Mouse (Mus musculus) limb, embryonic 12.5 days (tissue): Measurements from ENCODE around the gene Dazl. TPM values are rescaled to one million over a fixed set of nuclear protein-coding genes. Genes with fewer than 3 reads are reported as not detected.

Source experiments
- ATAC-seq: fragments of 200-750 bp; cut with Nextera tagmentation; 2 replicates; pipeline ENCODE4 v1.8.0; 2017; ENCODE audit warnings: low read depth, moderate TSS enrichment; ENCODE audit not compliant: insufficient number of reproducible peaks, insufficient read depth, low FRiP score, low TSS enrichment
- H3K27ac ChIP-seq: fragments of 300-500 bp; sonication (generic); 2 replicates; pipeline ENCODE4 v1.5.1; 2016; ENCODE audit warnings: mild to moderate bottlenecking, moderate library complexity
- H3K27me3 ChIP-seq: fragments of 300-500 bp; sonication (generic); 2 replicates; pipeline ENCODE4 v1.6.1; 2016; ENCODE audit warnings: mild to moderate bottlenecking, moderate library complexity
- H3K36me3 ChIP-seq: fragments of 300-500 bp; sonication (generic); 2 replicates; pipeline ENCODE4 v1.6.1; 2016; ENCODE audit warnings: mild to moderate bottlenecking, moderate library complexity
- H3K4me1 ChIP-seq: fragments of 300-500 bp; sonication (generic); replicated peaks from 2 replicates; pipeline ENCODE4 v1.6.1; 2016
- H3K4me2 ChIP-seq: fragments of 300-500 bp; sonication (generic); 2 replicates; pipeline ENCODE4 v1.6.1; 2016; ENCODE audit warnings: mild to moderate bottlenecking, moderate library complexity
- H3K4me3 ChIP-seq: fragments of 300-500 bp; sonication (generic); replicated peaks from 2 replicates; pipeline ENCODE4 v1.5.1; 2016; ENCODE audit warnings: mild to moderate bottlenecking
- H3K9ac ChIP-seq: fragments of 300-500 bp; sonication (generic); replicated peaks from 2 replicates; pipeline ENCODE4 v1.6.1; 2016; ENCODE audit warnings: mild to moderate bottlenecking, moderate library complexity
- H3K9me3 ChIP-seq: fragments of 300-500 bp; sonication (generic); 2 replicates; pipeline ENCODE4 v1.6.1; 2016; ENCODE audit warnings: mild to moderate bottlenecking, moderate library complexity
- WGBS: fragments of 180-500 bp; shearing (Covaris S2); methylation state at CpG from one replicate; pipeline ENCODE4 v1.1.7; 2016; 5-methylcytosine and 5-hydroxymethylcytosine counted together
- polyA plus RNA-seq: library from polyadenylated mRNA; unstranded; fragments of >200 nt; fragmentation: Nextera tagmentation; extraction: Ambion mirVana; gene quantifications from 2 replicates; pipeline ENCODE4 v1.2.1, GENCODE M21; 2016

The Dazl gene
- polyA plus RNA-seq, 1 experiment from 2014 or later, result not detected

GRCm38 (mm10) chr17:50316216-50317150, 23.0 kb upstream of the Dazl start:
- H3K4me3 ChIP-seq, result no peak overlapping the region
- 81% methylated on average over 11 of the region's 11 CpGs for WGBS
- no peaks in the 10 kb centered on the region for H3K9me3 ChIP-seq

GRCm38 (mm10) chr17:50310148-50310802, 16.8 kb upstream of the Dazl start:
- Histone ChIP-seq H3K4me1 (no peaks in the 10 kb centered on the region; the same call in 1 of the 2 replicates), H3K4me2 (no peak overlapping the region), H3K27ac (no peak overlapping the region), H3K9ac (no peak overlapping the region), H3K36me3 (no peaks in the 10 kb centered on the region), H3K9me3 (no peaks in the 10 kb centered on the region), H3K4me3 (no peak overlapping the region), H3K27me3 (no peaks in the 10 kb centered on the region)
- no peak for ATAC-seq
- 76% methylated on average over 10 of the region's 10 CpGs for WGBS

More at GRCm38 (mm10) chr17:50316216-50317150, 23.0 kb upstream of the Dazl start:
- Histone ChIP-seq H3K9ac (no peak overlapping the region), H3K27me3 (no peaks in the 10 kb centered on the region), H3K36me3 (no peaks in the 10 kb centered on the region), H3K4me2 (no peak overlapping the region), H3K27ac (no peak overlapping the region), H3K4me1 (no peaks in the 10 kb centered on the region)
- ATAC-seq, result no peak

GRCm38 (mm10) chr17:50309512-50310072, 16.2 kb upstream of the Dazl start:
- no peaks in the 10 kb centered on the region for H3K36me3 ChIP-seq
- H3K9ac ChIP-seq, result no peak overlapping the region
- H3K27ac ChIP-seq, result no peak overlapping the region
- no peak overlapping the region for H3K4me2 ChIP-seq
- no peak for ATAC-seq
- H3K4me1 ChIP-seq, result no peaks in the 10 kb centered on the region; the same call in 1 of the 2 replicates
- H3K9me3 ChIP-seq, result no peaks in the 10 kb centered on the region
- WGBS, result 60% methylated on average over 5 of the region's 5 CpGs
- H3K4me3 ChIP-seq, result no peak overlapping the region
- no peaks in the 10 kb centered on the region for H3K27me3 ChIP-seq

- Histone ChIP-seq H3K9me3 (no peaks in the 10 kb centered on the region), H3K4me2 (no peak overlapping the region), H3K36me3 (no peaks in the 10 kb centered on the region), H3K4me3 (no peak overlapping the region), H3K9ac (no peak overlapping the region), H3K4me1 (no peaks in the 10 kb centered on the region; the same call in 1 of the 2 replicates), H3K27me3 (no peaks in the 10 kb centered on the region), H3K27ac (no peak overlapping the region)
- ATAC-seq, result no peak
- WGBS, result 56% methylated on average over 5 of the region's 5 CpGs
These were observed 15.4 kb upstream of the Dazl start for GRCm38 (mm10) chr17:50308880-50309279.

GRCm38 (mm10) chr17:50308059-50308647, 14.7 kb upstream of the Dazl start:
- Histone ChIP-seq H3K9ac (no peak overlapping the region), H3K4me3 (no peak overlapping the region), H3K27ac (no peak overlapping the region), H3K9me3 (no peaks in the 10 kb centered on the region), H3K36me3 (no peaks in the 10 kb centered on the region), H3K4me2 (no peak overlapping the region), H3K27me3 (no peaks in the 10 kb centered on the region), H3K4me1 (no peaks in the 10 kb centered on the region; the same call in 1 of the 2 replicates)
- WGBS, result 89% methylated on average over 10 of the region's 10 CpGs
- no peak for ATAC-seq

GRCm38 (mm10) chr17:50302867-50303266, 9.4 kb upstream of the Dazl start:
- H3K4me2 ChIP-seq, result no peak overlapping the region
- H3K4me3 ChIP-seq, result no peak overlapping the region
- ATAC-seq, result no peak
- no peak overlapping the region for H3K27ac ChIP-seq
- no peaks in the 10 kb centered on the region for H3K9me3 ChIP-seq
- no peak overlapping the region for H3K9ac ChIP-seq
- H3K27me3 ChIP-seq, result no peaks in the 10 kb centered on the region
- WGBS, result 47% methylated on average over 3 of the region's 3 CpGs
- no peaks in the 10 kb centered on the region for H3K36me3 ChIP-seq
- no peaks in the 10 kb centered on the region for H3K4me1 ChIP-seq

- Histone ChIP-seq H3K27me3 (no peaks in the 10 kb centered on the region), H3K27ac (no peak overlapping the region), H3K4me2 (no peak overlapping the region), H3K9ac (no peak overlapping the region), H3K9me3 (no peaks in the 10 kb centered on the region), H3K4me3 (no peak overlapping the region), H3K4me1 (no peaks in the 10 kb centered on the region), H3K36me3 (no peaks in the 10 kb centered on the region)
- 71% methylated on average over 11 of the region's 11 CpGs for WGBS
- no peak for ATAC-seq
These were observed 6.9 kb upstream of the Dazl start for GRCm38 (mm10) chr17:50300171-50300841.

- Histone ChIP-seq H3K9ac (no peak overlapping the region), H3K27ac (no peak overlapping the region), H3K27me3 (no peaks in the 10 kb centered on the region), H3K4me3 (no peak overlapping the region), H3K36me3 (no peaks in the 10 kb centered on the region), H3K9me3 (peaks cover 7% of the 10 kb centered on the region), H3K4me1 (no peaks in the 10 kb centered on the region), H3K4me2 (no peak overlapping the region)
- no peak for ATAC-seq
- 79% methylated on average over 7 of the region's 7 CpGs for WGBS
These were observed 5.4 kb upstream of the Dazl start for GRCm38 (mm10) chr17:50298821-50299220.

GRCm38 (mm10) chr17:50294726-50295125, 1.3 kb upstream of the Dazl start:
- H3K36me3 ChIP-seq, result peaks cover 5% of the 10 kb centered on the region; the same call in 1 of the 2 replicates
- 90% methylated on average over 12 of the region's 12 CpGs for WGBS
- no peak for ATAC-seq

GRCm38 (mm10) chr17:50292661-50293171, 720 bp downstream of the Dazl start:
- 4% methylated on average over 53 of the region's 57 CpGs for WGBS
- peak overlapping the region; percentile 58 for H3K9ac ChIP-seq
- peaks cover 3% of the 10 kb centered on the region; the same call in 1 of the 2 replicates for H3K4me1 ChIP-seq
- H3K36me3 ChIP-seq, result peaks cover 5% of the 10 kb centered on the region; the same call in 1 of the 2 replicates
- peak overlapping the region; percentile 25; the same call in 1 of the 2 replicates for H3K27ac ChIP-seq
- peak overlapping the region; percentile 46 for H3K4me3 ChIP-seq
- ATAC-seq, result peak; percentile 87
- no peaks in the 10 kb centered on the region for H3K27me3 ChIP-seq
- peaks cover 16% of the 10 kb centered on the region for H3K9me3 ChIP-seq
- H3K4me2 ChIP-seq, result peak overlapping the region; percentile 59

More at GRCm38 (mm10) chr17:50294726-50295125, 1.3 kb upstream of the Dazl start:
- Histone ChIP-seq H3K4me2 (no peak overlapping the region), H3K27ac (no peak overlapping the region), H3K4me3 (no peak overlapping the region), H3K4me1 (peaks cover 3% of the 10 kb centered on the region; the same call in 1 of the 2 replicates), H3K27me3 (no peaks in the 10 kb centered on the region), H3K9ac (no peak overlapping the region), H3K9me3 (peaks cover 16% of the 10 kb centered on the region)
